Mouse (Mus musculus): ENCODE results near the gene Iscu. TPM values are rescaled to one million over a fixed set of nuclear protein-coding genes. Genes with fewer than 3 reads are reported as not detected.
A peak's percentile ranks its signal among the peaks of the same experiment; 100 is the strongest.

Iscu gene
- polyA plus RNA-seq, 1 experiment from 2014 or later, result 132 TPM

- ATAC-seq (ENCODE audit: insufficient number of reproducible peaks, insufficient read depth, low FRiP score, low read depth), result no peak
- Histone ChIP-seq H3K36me3 (ENCODE audit: control insufficient read depth, insufficient read depth, low read length) (no peaks in the 10 kb centered on the region), H3K27ac (replicated peaks in 1 of 2; ENCODE audit: control insufficient read depth in 1 of 2, insufficient read depth in 1 of 2, low read depth in 2 of 2, low read length in 2 of 2) (no peak overlapping the region), H3K4me3 (ENCODE audit: control insufficient read depth in 1 of 2, insufficient read depth in 1 of 2, low read depth in 1 of 2, low read length in 2 of 2) (no peak overlapping the region), H3K4me2 (ENCODE audit: low read length) (no peak overlapping the region), H3K9ac (ENCODE audit: low read length) (no peak overlapping the region), H3K27me3 (ENCODE audit: control insufficient read depth, insufficient read depth, low read length) (0 out of 2 replicates have a peak, but pooled peaks cover 3% of the 10 kb centered on the region), H3K9me3 (ENCODE audit: control insufficient read depth, low read length) (no peaks in the 10 kb centered on the region), H3K4me1 (ENCODE audit: control insufficient read depth in 2 of 2, insufficient read depth in 2 of 2, low read length in 2 of 2) (peaks cover 7 to 9% of the 10 kb centered on the region in 2 experiments; a peak in 3 of 4 replicates)
- 42% methylated on average over 7 of the region's 7 CpGs for WGBS
Measured at GRCm38 (mm10) chr5:113789075-113789788, 16.7 kb downstream of the Iscu start.

DNA sequence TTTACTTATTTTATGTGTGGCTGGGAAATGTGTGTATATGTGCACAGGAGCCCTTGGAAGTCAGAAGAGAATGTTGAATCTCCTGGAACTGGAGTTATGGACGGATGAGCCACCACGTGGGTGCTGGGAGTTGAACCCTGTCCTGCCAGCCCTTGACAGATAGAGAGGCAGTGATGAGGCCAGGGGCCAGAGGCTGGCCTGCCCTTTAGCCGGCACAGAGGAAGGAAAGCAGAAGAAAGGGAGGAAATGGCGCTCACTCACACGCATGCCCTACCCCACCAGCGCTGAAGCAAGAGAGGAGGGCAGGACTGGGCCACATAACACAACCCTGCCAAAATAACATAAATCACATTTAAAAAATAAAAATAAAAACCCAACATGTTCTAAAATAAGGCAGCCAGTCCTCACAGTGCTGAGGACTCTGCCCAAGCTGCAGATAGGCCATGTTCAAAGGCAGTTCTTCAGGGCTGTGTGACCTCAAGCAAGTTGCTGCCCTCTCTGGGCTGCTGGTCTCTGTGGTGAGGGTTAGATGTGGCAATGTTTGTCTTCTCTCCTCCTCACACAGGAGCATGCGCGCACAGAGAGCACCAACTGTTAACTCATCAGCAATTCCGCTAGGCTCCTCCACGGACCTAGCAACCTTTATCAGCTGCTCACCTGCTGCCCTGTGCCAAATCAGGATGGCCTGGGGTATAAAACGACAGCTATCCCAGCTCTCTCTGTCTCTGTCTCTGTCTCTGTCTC, 18.1 kb downstream of the Iscu start:
- H3K27ac ChIP-seq (replicated peaks in 1 of 2; ENCODE audit: control insufficient read depth in 1 of 2, insufficient read depth in 1 of 2, low read depth in 2 of 2, low read length in 2 of 2), result no peak overlapping the region
- H3K9ac ChIP-seq (ENCODE audit: low read length), result no peak overlapping the region
- WGBS, result 48% methylated on average over 11 of the region's 11 CpGs
- no peak overlapping the region for H3K4me3 ChIP-seq (ENCODE audit: control insufficient read depth in 1 of 2, insufficient read depth in 1 of 2, low read depth in 1 of 2, low read length in 2 of 2)
- no peak overlapping the region for H3K4me2 ChIP-seq (ENCODE audit: low read length)
- H3K4me1 ChIP-seq (ENCODE audit: control insufficient read depth in 2 of 2, insufficient read depth in 2 of 2, low read length in 2 of 2), result peaks cover 7 to 9% of the 10 kb centered on the region in 2 experiments; a peak in 3 of 4 replicates
- H3K36me3 ChIP-seq (ENCODE audit: control insufficient read depth, insufficient read depth, low read length), result no peaks in the 10 kb centered on the region
- ATAC-seq (ENCODE audit: insufficient number of reproducible peaks, insufficient read depth, low FRiP score, low read depth), result no peak
- H3K27me3 ChIP-seq (ENCODE audit: control insufficient read depth, insufficient read depth, low read length), result 0 out of 2 replicates have a peak, but pooled peaks cover 3% of the 10 kb centered on the region
- H3K9me3 ChIP-seq (ENCODE audit: control insufficient read depth, low read length), result no peaks in the 10 kb centered on the region

DNA sequence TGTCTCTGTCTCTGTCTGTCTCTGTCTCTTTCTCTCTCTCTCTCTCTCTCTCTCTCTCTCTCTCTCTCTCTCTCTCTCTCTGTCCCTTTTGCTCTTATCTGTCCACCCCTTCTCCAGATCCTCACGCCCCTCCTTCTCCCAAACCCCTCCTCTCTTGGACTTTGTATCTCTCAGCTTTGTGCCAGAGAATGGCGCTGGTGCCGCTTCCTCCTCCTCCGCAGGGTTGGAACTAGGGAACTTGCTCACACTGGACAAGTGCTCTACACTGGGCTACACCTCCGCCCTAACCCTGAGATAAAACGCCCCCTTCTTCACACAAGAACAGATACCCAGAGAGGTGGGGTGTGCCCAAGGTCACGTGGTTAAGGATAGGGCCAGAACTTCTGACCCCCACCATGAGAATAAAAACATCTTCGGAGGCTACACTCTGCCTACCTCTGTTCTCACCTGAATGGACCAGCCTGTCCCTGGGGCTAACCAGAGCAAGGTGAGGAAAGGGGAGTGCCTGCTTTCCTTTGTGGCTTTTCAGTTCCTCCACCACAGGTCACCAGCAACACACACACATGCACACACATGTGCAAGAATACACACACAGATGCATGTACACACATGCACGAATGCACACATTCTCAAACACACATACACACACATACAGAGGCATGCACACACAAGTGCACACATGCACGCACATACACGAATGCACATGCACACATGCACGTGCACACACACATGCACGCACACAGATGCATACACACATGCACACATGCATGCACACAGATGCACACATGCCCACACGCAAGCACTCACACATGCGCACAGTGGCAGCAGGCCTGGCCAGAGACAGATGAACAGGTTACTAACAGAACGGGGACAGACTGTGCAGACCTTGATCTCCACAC, 18.9 kb downstream of the Iscu start:
- Histone ChIP-seq H3K9ac (ENCODE audit: low read length) (no peak overlapping the region), H3K4me2 (ENCODE audit: low read length) (no peak overlapping the region), H3K4me3 (ENCODE audit: control insufficient read depth in 1 of 2, insufficient read depth in 1 of 2, low read depth in 1 of 2, low read length in 2 of 2) (no peak overlapping the region), H3K9me3 (ENCODE audit: control insufficient read depth, low read length) (no peaks in the 10 kb centered on the region), H3K4me1 (ENCODE audit: control insufficient read depth in 2 of 2, insufficient read depth in 2 of 2, low read length in 2 of 2) (peaks cover 9 to 11% of the 10 kb centered on the region in 2 experiments; a peak in 3 of 4 replicates), H3K27me3 (ENCODE audit: control insufficient read depth, insufficient read depth, low read length) (0 out of 2 replicates have a peak, but pooled peaks cover 3% of the 10 kb centered on the region), H3K27ac (replicated peaks in 1 of 2; ENCODE audit: control insufficient read depth in 1 of 2, insufficient read depth in 1 of 2, low read depth in 2 of 2, low read length in 2 of 2) (no peak overlapping the region), H3K36me3 (ENCODE audit: control insufficient read depth, insufficient read depth, low read length) (no peaks in the 10 kb centered on the region)
- ATAC-seq (ENCODE audit: insufficient number of reproducible peaks, insufficient read depth, low FRiP score, low read depth), result no peak
- WGBS, result 66% methylated on average over 16 of the region's 16 CpGs

DNA sequence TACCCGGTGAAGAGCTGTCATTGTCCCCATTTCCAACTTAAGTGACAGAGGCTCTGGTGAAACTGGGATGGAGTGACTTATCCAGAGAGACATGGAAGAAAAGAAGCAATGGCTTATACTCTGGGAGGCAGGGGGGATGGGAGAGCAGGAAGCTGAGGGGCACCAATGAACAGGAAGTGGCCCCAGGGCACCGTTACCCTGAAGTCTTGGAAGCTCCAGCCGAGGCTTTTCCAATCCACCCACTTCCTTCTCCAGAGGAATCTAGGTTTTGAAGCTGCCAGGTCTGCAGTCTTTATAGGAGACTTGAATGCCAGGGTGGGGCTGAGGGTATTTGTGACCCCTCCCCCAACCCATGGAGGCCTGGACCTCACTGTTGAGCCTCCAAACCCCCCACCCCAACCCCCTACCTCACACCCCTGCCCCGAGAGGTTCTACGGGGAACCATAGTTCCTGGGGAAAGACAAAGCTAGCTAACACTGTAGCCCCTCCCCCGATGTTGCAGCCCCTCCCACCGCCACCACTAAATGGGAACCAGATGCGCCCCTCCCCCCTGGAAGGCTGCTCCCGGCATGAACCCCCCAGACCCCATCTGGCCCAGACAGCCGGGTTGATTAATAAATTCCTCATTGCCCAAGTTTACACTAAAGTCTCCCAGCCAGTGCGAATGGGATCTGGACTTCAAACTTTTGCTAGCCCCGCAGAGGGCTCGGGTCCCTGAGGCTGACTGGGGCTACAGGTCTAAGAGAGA, 24.0 kb downstream of the Iscu start:
- peak overlapping the region; percentile 19 to 26; a peak in 2 of 4 replicates for H3K27ac ChIP-seq (replicated peaks in 1 of 2; ENCODE audit: control insufficient read depth in 1 of 2, insufficient read depth in 1 of 2, low read depth in 2 of 2, low read length in 2 of 2)
- peak overlapping the region; percentile 10; the same call in 1 of the 2 replicates for H3K9ac ChIP-seq (ENCODE audit: low read length)
- 9% methylated on average over 13 of the region's 13 CpGs for WGBS
- no peak for ATAC-seq (ENCODE audit: insufficient number of reproducible peaks, insufficient read depth, low FRiP score, low read depth)
- H3K4me2 ChIP-seq (ENCODE audit: low read length), result peak overlapping the region; percentile 37
- H3K36me3 ChIP-seq (ENCODE audit: control insufficient read depth, insufficient read depth, low read length), result no peaks in the 10 kb centered on the region
- no peaks in the 10 kb centered on the region for H3K9me3 ChIP-seq (ENCODE audit: control insufficient read depth, low read length)
- H3K27me3 ChIP-seq (ENCODE audit: control insufficient read depth, insufficient read depth, low read length), result no peaks in the 10 kb centered on the region; the same call in 1 of the 2 replicates
- no peak overlapping the region for H3K4me3 ChIP-seq (ENCODE audit: control insufficient read depth in 1 of 2, insufficient read depth in 1 of 2, low read depth in 1 of 2, low read length in 2 of 2)
- peaks cover 0 to 10% of the 10 kb centered on the region in 2 experiments; a peak in 3 of 4 replicates for H3K4me1 ChIP-seq (ENCODE audit: control insufficient read depth in 2 of 2, insufficient read depth in 2 of 2, low read length in 2 of 2)

DNA sequence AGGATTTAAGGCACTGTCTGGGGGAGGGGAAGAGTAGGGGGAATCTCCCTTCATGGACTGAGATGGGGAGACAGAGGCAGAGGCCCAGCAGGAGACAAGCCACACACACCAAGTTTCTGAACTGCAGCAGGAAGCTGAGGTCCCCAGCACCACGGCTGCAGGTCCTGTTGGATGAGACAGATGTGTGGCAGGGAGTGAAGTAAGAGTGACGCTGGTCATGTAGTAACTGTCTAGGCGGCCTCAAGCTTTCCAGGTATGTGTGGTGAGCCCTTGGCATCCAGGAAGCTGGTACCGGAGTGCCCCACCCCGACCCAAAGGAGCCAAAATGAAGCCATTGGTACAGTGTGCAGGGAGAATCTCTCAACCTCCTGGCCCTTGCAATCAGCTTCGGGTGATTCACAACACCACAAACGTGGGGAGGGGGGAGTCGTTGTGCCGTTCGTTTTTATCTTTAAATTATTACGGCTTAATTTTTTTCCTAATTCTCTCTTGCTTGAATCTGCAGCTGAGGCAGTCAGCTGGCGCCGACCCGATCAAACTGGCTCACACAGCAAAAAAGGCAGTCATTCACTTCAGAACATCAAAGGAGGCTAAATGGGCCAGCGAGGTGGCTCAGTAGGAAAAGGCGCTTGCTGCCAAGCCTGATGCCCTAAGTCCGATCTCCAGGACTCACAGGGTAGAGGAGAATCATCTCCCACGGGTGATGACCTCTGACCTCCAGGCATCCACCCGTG, 24.8 kb downstream of the Iscu start:
- Histone ChIP-seq H3K27ac (replicated peaks in 1 of 2; ENCODE audit: control insufficient read depth in 1 of 2, insufficient read depth in 1 of 2, low read depth in 2 of 2, low read length in 2 of 2) (peak overlapping the region; percentile 19 to 26; a peak in 1 of 4 replicates), H3K9ac (ENCODE audit: low read length) (peak overlapping the region; percentile 10; the same call in 1 of the 2 replicates), H3K36me3 (ENCODE audit: control insufficient read depth, insufficient read depth, low read length) (no peaks in the 10 kb centered on the region), H3K4me1 (ENCODE audit: control insufficient read depth in 2 of 2, insufficient read depth in 2 of 2, low read length in 2 of 2) (peaks cover 0 to 10% of the 10 kb centered on the region in 2 experiments; a peak in 3 of 4 replicates), H3K27me3 (ENCODE audit: control insufficient read depth, insufficient read depth, low read length) (no peaks in the 10 kb centered on the region; the same call in 1 of the 2 replicates), H3K9me3 (ENCODE audit: control insufficient read depth, low read length) (no peaks in the 10 kb centered on the region), H3K4me3 (ENCODE audit: control insufficient read depth in 1 of 2, insufficient read depth in 1 of 2, low read depth in 1 of 2, low read length in 2 of 2) (no peak overlapping the region), H3K4me2 (ENCODE audit: low read length) (peak overlapping the region; percentile 37)
- no peak for ATAC-seq (ENCODE audit: insufficient number of reproducible peaks, insufficient read depth, low FRiP score, low read depth)
- WGBS, result 22% methylated on average over 19 of the region's 19 CpGs

GRCm38 (mm10) chr5:113798525-113798924, 26.0 kb downstream of the Iscu start:
- no peak for ATAC-seq (ENCODE audit: insufficient number of reproducible peaks, insufficient read depth, low FRiP score, low read depth)
- Histone ChIP-seq H3K9me3 (ENCODE audit: control insufficient read depth, low read length) (no peaks in the 10 kb centered on the region), H3K27me3 (ENCODE audit: control insufficient read depth, insufficient read depth, low read length) (no peaks in the 10 kb centered on the region; the same call in 1 of the 2 replicates), H3K4me2 (ENCODE audit: low read length) (no peak overlapping the region), H3K4me1 (ENCODE audit: control insufficient read depth in 2 of 2, insufficient read depth in 2 of 2, low read length in 2 of 2) (peaks cover 0 to 10% of the 10 kb centered on the region in 2 experiments; a peak in 3 of 4 replicates), H3K4me3 (ENCODE audit: control insufficient read depth in 1 of 2, insufficient read depth in 1 of 2, low read depth in 1 of 2, low read length in 2 of 2) (no peak overlapping the region), H3K36me3 (ENCODE audit: control insufficient read depth, insufficient read depth, low read length) (no peaks in the 10 kb centered on the region), H3K27ac (replicated peaks in 1 of 2; ENCODE audit: control insufficient read depth in 1 of 2, insufficient read depth in 1 of 2, low read depth in 2 of 2, low read length in 2 of 2) (no peak overlapping the region), H3K9ac (ENCODE audit: low read length) (no peak overlapping the region)
- WGBS, result 69% methylated on average over 9 of the region's 9 CpGs

All from heart, embryonic 14.5 days (tissue).